Mouse (Mus musculus) embryonic facial prominence, embryonic 10.5 days (tissue): Measurements from ENCODE around the gene Hdac1. TPM values are rescaled to one million over a fixed set of nuclear protein-coding genes. Genes with fewer than 3 reads are reported as not detected.
A peak's percentile ranks its signal among the peaks of the same experiment; 100 is the strongest.

Experiments
- DNase-seq: peaks from one replicate; pipeline ENCODE4 v3.0.0-alpha.2; 2017; ENCODE audit warnings: low spot score
- H3K27ac ChIP-seq: fragments of 300-500 bp; sonication (generic); replicated peaks from 2 replicates; pipeline ENCODE4 v1.5.1; 2016; ENCODE audit warnings: mild to moderate bottlenecking
- H3K27me3 ChIP-seq: fragments of 300-500 bp; sonication (generic); replicated peaks from 2 replicates; pipeline ENCODE4 v1.6.1; 2016; ENCODE audit warnings: low read depth, mild to moderate bottlenecking; ENCODE audit not compliant: poor library complexity, severe bottlenecking
- H3K36me3 ChIP-seq: fragments of 300-500 bp; sonication (generic); replicated peaks from 2 replicates; pipeline ENCODE4 v1.6.1; 2016; ENCODE audit warnings: mild to moderate bottlenecking, moderate library complexity
- H3K4me1 ChIP-seq: fragments of 300-500 bp; sonication (generic); 2 replicates; pipeline ENCODE4 v1.6.1; 2016
- H3K4me3 ChIP-seq: fragments of 300-500 bp; sonication (generic); 2 replicates; pipeline ENCODE4 v1.5.1; 2016; ENCODE audit warnings: mild to moderate bottlenecking, moderate library complexity
- H3K9me3 ChIP-seq: fragments of 300-500 bp; sonication (generic); 2 replicates; pipeline ENCODE4 v1.6.1; 2016; ENCODE audit warnings: mild to moderate bottlenecking
- WGBS: fragments of 180-500 bp; shearing (Covaris S2); methylation state at CpG from one replicate; pipeline ENCODE4 v1.1.7; 2016; 5-methylcytosine and 5-hydroxymethylcytosine counted together
- polyA plus RNA-seq: library from polyadenylated mRNA; unstranded; fragments of >200 nt; fragmentation: Nextera tagmentation; extraction: Ambion mirVana; gene quantifications from 2 replicates; pipeline ENCODE4 v1.2.1, GENCODE M21; 2016

Hdac1 gene
- polyA plus RNA-seq, 1 experiment from 2014 or later, result 302 TPM

- H3K4me1 ChIP-seq, result peaks cover 37% of the 10 kb centered on the region
- H3K4me3 ChIP-seq, result peak overlapping the region; percentile 35
- 0 out of 2 replicates have a peak overlapping the region, but pooled peaks have one; percentile 45 for H3K27ac ChIP-seq
- H3K27me3 ChIP-seq, result no peaks in the 10 kb centered on the region
- H3K36me3 ChIP-seq, result peaks cover 78% of the 10 kb centered on the region
- H3K9me3 ChIP-seq, result no peaks in the 10 kb centered on the region
- DNase-seq, result peak; percentile 57
- 46% methylated on average over 2 of the region's 2 CpGs for whole genome bisulfite sequencing
Measured at GRCm38 (mm10) chr4:129516925-129517324, 25.6 kb downstream of the Hdac1 start.

GRCm38 (mm10) chr4:129514300-129514898 lies 28.1 kb downstream of the Hdac1 start:
- peaks cover 57% of the 10 kb centered on the region for H3K4me1 ChIP-seq
- under 1% methylated on average over 35 of the region's 35 CpGs for WGBS
- no peaks in the 10 kb centered on the region for H3K27me3 ChIP-seq
- H3K36me3 ChIP-seq, result peaks cover 53% of the 10 kb centered on the region
- no peaks in the 10 kb centered on the region for H3K9me3 ChIP-seq
- H3K27ac ChIP-seq, result peak overlapping the region; percentile 98
- DNase-seq, result peak; percentile 88
- H3K4me3 ChIP-seq, result peak overlapping the region; percentile 83

- peaks cover 48% of the 10 kb centered on the region for H3K36me3 ChIP-seq
- peaks cover 62% of the 10 kb centered on the region for H3K4me1 ChIP-seq
- peak overlapping the region; percentile 83 for H3K4me3 ChIP-seq
- under 1% methylated on average over 53 of the region's 57 CpGs for WGBS
- no peaks in the 10 kb centered on the region for H3K27me3 ChIP-seq
- peak overlapping the region; percentile 98 for H3K27ac ChIP-seq
- DNase-seq, result no peak
- H3K9me3 ChIP-seq, result no peaks in the 10 kb centered on the region
Measured at GRCm38 (mm10) chr4:129513891-129514290, 28.6 kb downstream of the Hdac1 start.

- peak; percentile 95 for DNase-seq
- 5% methylated on average over 47 of the region's 47 CpGs for WGBS
- H3K27me3 ChIP-seq, result no peaks in the 10 kb centered on the region
- H3K4me3 ChIP-seq, result peak within 1 kb of the TSS; percentile 83
- H3K36me3 ChIP-seq, result peaks cover 41% of the 10 kb centered on the region
- H3K4me1 ChIP-seq, result peaks cover 68% of the 10 kb centered on the region
- peak within 1 kb of the TSS; percentile 98 for H3K27ac ChIP-seq
- no peaks in the 10 kb centered on the region for H3K9me3 ChIP-seq
Measured at GRCm38 (mm10) chr4:129513086-129513767, 29.3 kb downstream of the Hdac1 start, which contains the start of gene Marcksl1. Gene Marcksl1 (plus strand): TSS chr4:129513581.

GRCm38 (mm10) chr4:129511413-129512096 lies 31.0 kb downstream of the Hdac1 start:
- Histone ChIP-seq H3K4me3 (peak overlapping the region; percentile 83), H3K4me1 (peaks cover 69% of the 10 kb centered on the region), H3K9me3 (no peaks in the 10 kb centered on the region), H3K27me3 (no peaks in the 10 kb centered on the region), H3K36me3 (peaks cover 24% of the 10 kb centered on the region), H3K27ac (peak overlapping the region; percentile 78)
- 16% methylated on average over 6 of the region's 6 CpGs for WGBS
- DNase-seq, result peak; percentile 51

GRCm38 (mm10) chr4:129510723-129511412 lies 31.6 kb downstream of the Hdac1 start:
- Histone ChIP-seq H3K27me3 (no peaks in the 10 kb centered on the region), H3K36me3 (peaks cover 18% of the 10 kb centered on the region), H3K4me1 (peaks cover 65% of the 10 kb centered on the region), H3K4me3 (peak overlapping the region; percentile 83; the same call in 1 of the 2 replicates), H3K9me3 (no peaks in the 10 kb centered on the region), H3K27ac (peak overlapping the region; percentile 78)
- DNase-seq, result peak; percentile 47
- 41% methylated on average over 6 of the region's 6 CpGs for WGBS

- H3K27ac ChIP-seq, result no peak overlapping the region
Measured at GRCm38 (mm10) chr4:129509650-129510049, 32.9 kb downstream of the Hdac1 start.

GRCm38 (mm10) chr4:129508834-129509600 lies 33.5 kb downstream of the Hdac1 start:
- H3K27me3 ChIP-seq, result no peaks in the 10 kb centered on the region
- peaks cover 57% of the 10 kb centered on the region for H3K4me1 ChIP-seq
- no peaks in the 10 kb centered on the region for H3K9me3 ChIP-seq
- no peak overlapping the region for H3K4me3 ChIP-seq
- H3K36me3 ChIP-seq, result no peaks in the 10 kb centered on the region
- H3K27ac ChIP-seq, result no peak overlapping the region
- no peak for DNase-seq
- 71% methylated on average over 15 of the region's 15 CpGs for WGBS

More at GRCm38 (mm10) chr4:129509650-129510049, 32.9 kb downstream of the Hdac1 start:
- H3K36me3 ChIP-seq, result peaks cover 5% of the 10 kb centered on the region
- peaks cover 55% of the 10 kb centered on the region for H3K4me1 ChIP-seq
- H3K4me3 ChIP-seq, result no peak overlapping the region
- no peaks in the 10 kb centered on the region for H3K9me3 ChIP-seq
- no peaks in the 10 kb centered on the region for H3K27me3 ChIP-seq
- DNase-seq, result no peak
- 63% methylated on average over 3 of the region's 3 CpGs for WGBS

- H3K27me3 ChIP-seq, result no peaks in the 10 kb centered on the region
- no peaks in the 10 kb centered on the region for H3K9me3 ChIP-seq
- no peak for DNase-seq
- H3K27ac ChIP-seq, result no peak overlapping the region
- 76% methylated on average over 3 of the region's 3 CpGs for WGBS
- no peak overlapping the region for H3K4me3 ChIP-seq
- H3K36me3 ChIP-seq, result no peaks in the 10 kb centered on the region
- H3K4me1 ChIP-seq, result peaks cover 63% of the 10 kb centered on the region
Measured at GRCm38 (mm10) chr4:129508237-129508515, 34.3 kb downstream of the Hdac1 start.

- Histone ChIP-seq H3K4me3 (no peak overlapping the region), H3K4me1 (peaks cover 62% of the 10 kb centered on the region), H3K27ac (no peak overlapping the region), H3K36me3 (no peaks in the 10 kb centered on the region), H3K27me3 (no peaks in the 10 kb centered on the region), H3K9me3 (no peaks in the 10 kb centered on the region)
- DNase-seq, result no peak
- 66% methylated on average over 9 of the region's 10 CpGs for WGBS
Measured at GRCm38 (mm10) chr4:129507434-129508236, 34.9 kb downstream of the Hdac1 start.

- Histone ChIP-seq H3K4me3 (no peak overlapping the region), H3K36me3 (no peaks in the 10 kb centered on the region), H3K4me1 (peaks cover 50% of the 10 kb centered on the region), H3K27me3 (no peaks in the 10 kb centered on the region), H3K9me3 (no peaks in the 10 kb centered on the region), H3K27ac (no peak overlapping the region)
- 79% methylated on average over 3 of the region's 3 CpGs for WGBS
- no peak for DNase-seq
Measured at GRCm38 (mm10) chr4:129505511-129505910, 37.0 kb downstream of the Hdac1 start.
